Comparison of ENCODE assay signal across 8 mouse cellular contexts in genomic region chr4:106996305-106997076, GRCm38 (mm10).
DNase-seq lines count a peak whose midpoint lies in the region; ATAC-seq lines count a peak whose summit lies in the region.

No protein-coding gene starts in this region.

- peaks cover 19% of the 10 kb centered on the region; the same call in 1 of the 2 replicates for H3K36me3 ChIP-seq in hindbrain, embryonic 10.5 days
- no peaks in the 10 kb centered on the region for H3K36me3 ChIP-seq in hindbrain, embryonic 11.5 days (ENCODE audit: control insufficient read depth, insufficient read depth, low read length)
- H3K36me3 ChIP-seq in neural tube, embryonic 15.5 days, result no peaks in the 10 kb centered on the region

- no peak for ATAC-seq in hindbrain, embryonic 11.5 days (ENCODE audit: low FRiP score)
- ATAC-seq in neural tube, embryonic 15.5 days (ENCODE audit: low FRiP score), result no peak; the same call in 1 of the 2 replicates

- no peaks in the 10 kb centered on the region for H3K9me3 ChIP-seq in hindbrain, embryonic 10.5 days
- H3K9me3 ChIP-seq in hindbrain, embryonic 11.5 days (ENCODE audit: control insufficient read depth, low read length), result no peaks in the 10 kb centered on the region
- no peaks in the 10 kb centered on the region for H3K9me3 ChIP-seq in neural tube, embryonic 15.5 days (replicated peaks)

- no peak overlapping the region for H3K4me3 ChIP-seq in hindbrain, embryonic 10.5 days
- no peak overlapping the region for H3K4me3 ChIP-seq in hindbrain, embryonic 11.5 days (ENCODE audit: low read depth, low read length)
- H3K4me3 ChIP-seq in neural tube, embryonic 15.5 days (replicated peaks), result no peak overlapping the region

- peaks cover 98% of the 10 kb centered on the region for H3K4me1 ChIP-seq in hindbrain, embryonic 10.5 days (replicated peaks)
- peaks cover 14% of the 10 kb centered on the region; the same call in 1 of the 2 replicates for H3K4me1 ChIP-seq in hindbrain, embryonic 11.5 days (replicated peaks; ENCODE audit: control insufficient read depth, insufficient read depth, low read length)
- H3K4me1 ChIP-seq in neural tube, embryonic 15.5 days, result peaks cover 71% of the 10 kb centered on the region

- no peak overlapping the region for H3K4me2 ChIP-seq in hindbrain, embryonic 11.5 days (replicated peaks; ENCODE audit: low read depth, low read length)
- no peak overlapping the region for H3K4me2 ChIP-seq in neural tube, embryonic 15.5 days

- 62% methylated on average over 13 of the region's 13 CpGs for WGBS in hindbrain, embryonic 10.5 days
- 60% methylated on average over 13 of the region's 13 CpGs for WGBS in hindbrain, embryonic 11.5 days
- WGBS in neural tube, embryonic 15.5 days, result 33% methylated on average over 13 of the region's 13 CpGs

- H3K27me3 ChIP-seq in hindbrain, embryonic 10.5 days (ENCODE audit: insufficient read depth, poor library complexity, severe bottlenecking), result no peaks in the 10 kb centered on the region
- H3K27me3 ChIP-seq in hindbrain, embryonic 11.5 days (ENCODE audit: control insufficient read depth, insufficient read depth, low read length), result no peaks in the 10 kb centered on the region
- H3K27me3 ChIP-seq in neural tube, embryonic 15.5 days (replicated peaks), result no peaks in the 10 kb centered on the region

- no peak for DNase-seq in hindbrain, embryonic 10.5 days (ENCODE audit: low spot score)
- DNase-seq in hindbrain, embryonic 11.5 days (ENCODE audit: low spot score), result no peak
- DNase-seq in right cerebral cortex, adult 18-20 months, result peak; percentile 86
- no peak for DNase-seq in right cerebral cortex, postnatal 4 days
- peak; percentile 65 to 74 for DNase-seq in left cerebral cortex, adult 9 months (ENCODE audit: low spot score in 2 of 2)
- DNase-seq in telencephalon, adult 2 months (ENCODE audit: low read depth, low spot score), result peak; percentile 76
- no peak for DNase-seq in cerebellum, adult 18-20 months

- peak overlapping the region; percentile 9; the same call in 1 of the 2 replicates for H3K27ac ChIP-seq in hindbrain, embryonic 10.5 days
- H3K27ac ChIP-seq in hindbrain, embryonic 11.5 days (ENCODE audit: low read depth, low read length), result no peak overlapping the region
- no peak overlapping the region for H3K27ac ChIP-seq in neural tube, embryonic 15.5 days (replicated peaks)

- H3K9ac ChIP-seq in hindbrain, embryonic 11.5 days (ENCODE audit: low read depth, low read length), result no peak overlapping the region
- H3K9ac ChIP-seq in neural tube, embryonic 15.5 days (replicated peaks), result no peak overlapping the region

Comparison
In these comparisons a context has a peak if more than half of its experiments do, and no peak if none do; other contexts are left out.
1. DNase-seq: peak in right cerebral cortex, adult 18-20 months (single experiment), left cerebral cortex, adult 9 months (2 of 2) and telencephalon, adult 2 months (single experiment); none in hindbrain, embryonic 10.5 days (single experiment), hindbrain, embryonic 11.5 days (single experiment), right cerebral cortex, postnatal 4 days (single experiment) and cerebellum, adult 18-20 months (0 of 2).